Mouse (Mus musculus) cortical plate, adult 2 months (tissue): ENCODE measurements at regions not wholly inside any gene's neighbourhood (a gene's known extent, or its start where the extent isn't known, plus 50 kb on each side); places are given as distances from the start of the nearest gene placed in this dataset.
"Not testable (repeated sequence)": the region's sequence is repeated elsewhere in the genome, so short reads cannot be mapped to it uniquely, and the experiment has no call there.

Experiments
- H3K27ac ChIP-seq: fragments of 200-500 bp; 2 replicates; pipeline ENCODE4 v1.5.1; 2012; ENCODE audit warnings: low read length, control low read depth, inconsistent platforms; ENCODE audit not compliant: insufficient read depth
- H3K4me1 ChIP-seq: fragments of 200-500 bp; 2 replicates; pipeline ENCODE4 v1.6.1; 2011; ENCODE audit warnings: low read length; ENCODE audit not compliant: control insufficient read depth, insufficient read depth
- H3K4me3 ChIP-seq: fragments of 200-500 bp; 2 replicates; pipeline ENCODE4 v1.5.1; 2011; ENCODE audit warnings: mild to moderate bottlenecking, low read length, control low read depth; ENCODE audit not compliant: insufficient read depth

GRCm38 (mm10) chr6:47745856-47746255 lies 67.4 kb downstream of the Pdia4 start:
- H3K27ac ChIP-seq, H3K4me1 ChIP-seq, H3K4me3 ChIP-seq: not testable (repeated sequence)

DNA sequence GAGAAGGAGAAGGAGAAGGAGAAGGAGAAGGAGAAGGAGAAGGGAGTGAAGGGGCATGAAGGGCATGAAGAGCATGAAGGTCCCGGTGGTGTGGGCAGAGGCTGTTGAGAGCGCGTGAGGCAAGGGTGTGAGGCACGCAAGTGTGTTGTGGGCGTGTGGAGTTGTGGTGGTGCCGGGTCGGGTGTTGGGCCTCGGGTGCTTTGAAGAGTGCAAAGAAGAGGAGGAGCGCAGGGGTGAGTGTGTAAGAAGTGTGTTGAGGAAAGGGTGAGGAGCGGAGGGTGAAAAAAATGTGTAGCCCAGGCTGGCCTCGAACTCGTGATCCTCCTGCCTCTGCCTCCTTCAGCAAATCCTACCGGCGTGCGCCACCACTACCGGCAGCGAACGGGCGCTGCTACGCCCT lies 69.4 kb downstream of the Pdia4 start:
- not testable (repeated sequence) for H3K27ac ChIP-seq, H3K4me3 ChIP-seq, H3K4me1 ChIP-seq

- Histone ChIP-seq H3K27ac (peak overlapping the region; percentile 91; the same call in 1 of the 2 replicates), H3K4me3 (peak overlapping the region; percentile 71)
Observed at GRCm38 (mm10) chr6:47740216-47740615, 73.0 kb downstream of the Pdia4 start.

GRCm38 (mm10) chr6:47739696-47740095 lies 73.5 kb downstream of the Pdia4 start:
- not testable (repeated sequence) for H3K4me1 ChIP-seq, H3K27ac ChIP-seq
- peak overlapping the region; percentile 71; the same call in 1 of the 2 replicates for H3K4me3 ChIP-seq

More at GRCm38 (mm10) chr6:47740216-47740615, 73.0 kb downstream of the Pdia4 start:
- H3K4me1 ChIP-seq: not testable (repeated sequence)

GRCm38 (mm10) chr6:47737972-47738371 lies 75.3 kb downstream of the Pdia4 start:
- H3K4me3 ChIP-seq, H3K4me1 ChIP-seq, H3K27ac ChIP-seq: not testable (repeated sequence)
